Mouse (Mus musculus) liver, embryonic 14.5 days (tissue): ENCODE measurements at regions not wholly inside any gene's neighbourhood (a gene's known extent, or its start where the extent isn't known, plus 50 kb on each side); places are given as distances from the start of the nearest gene placed in this dataset.

Experiments
- CTCF ChIP-seq: IDR thresholded peaks from 2 replicates; pipeline ENCODE4 v1.5.1; 2016; ENCODE audit warnings: antibody characterized with exemption, low read depth, control low read depth
- EP300 ChIP-seq: IDR thresholded peaks from 2 replicates; pipeline ENCODE4 v1.6.1; 2016; ENCODE audit warnings: antibody characterized with exemption, low read depth

GRCm38 (mm10) chr12:25240142-25240541 is 143.2 kb upstream of the Id2 start:
- TF ChIP-seq EP300 (no peak), CTCF (no peak)
